7 mouse cellular contexts compared by ENCODE assay signal in the genomic region with DNA sequence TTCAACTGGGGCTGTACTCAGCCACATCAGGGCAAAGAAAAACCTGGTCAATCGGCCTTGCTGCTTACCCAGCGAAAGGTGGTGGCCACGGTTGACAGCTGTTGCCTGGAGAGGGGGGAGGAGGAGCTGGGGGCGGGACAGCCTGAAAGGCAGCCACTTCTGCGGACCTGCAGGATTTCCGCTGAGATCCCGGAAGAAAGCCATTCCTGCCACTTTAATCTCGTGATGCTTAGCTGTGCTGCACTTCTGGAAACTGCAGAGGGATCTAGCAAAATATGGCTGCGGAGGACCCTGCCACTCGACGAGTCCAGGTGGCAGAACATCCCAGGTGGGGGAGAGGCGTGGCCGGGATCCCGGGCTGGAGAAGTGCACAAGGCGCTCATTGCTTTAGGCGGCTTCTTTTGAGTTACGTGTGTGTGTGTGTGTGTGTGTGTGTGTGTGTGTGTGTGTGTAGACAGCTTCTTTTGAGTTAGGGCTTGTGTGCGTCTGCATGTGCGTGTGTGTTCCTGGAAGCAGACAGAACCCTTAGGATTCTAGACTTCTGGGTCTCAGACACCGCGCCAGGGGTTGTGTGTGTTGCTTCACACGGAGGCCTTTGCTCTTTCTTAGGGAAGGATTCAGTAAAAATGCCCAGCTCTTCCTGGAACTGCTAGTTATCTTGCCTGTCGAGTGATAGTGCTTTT. TPM values are rescaled to one million over a fixed set of nuclear protein-coding genes. Genes with fewer than 3 reads are reported as not detected.
DNase-seq lines count a peak whose midpoint lies in the region; ATAC-seq and TF ChIP-seq lines count a peak whose summit lies in the region.

No protein-coding gene starts in this region.

- WGBS in embryonic facial prominence, embryonic 10.5 days: 7% methylated on average over 23 of the region's 23 CpGs
- WGBS in intestine, postnatal 0 days: 1% methylated on average over 23 of the region's 23 CpGs
- WGBS in limb, embryonic 11.5 days: 5% methylated on average over 23 of the region's 23 CpGs
- WGBS in midbrain, embryonic 13.5 days: 6% methylated on average over 23 of the region's 23 CpGs
- 1% methylated on average over 23 of the region's 23 CpGs for WGBS in small intestine, adult 2 months

- no peak for TF ChIP-seq CTCF in intestine, postnatal 0 days (IDR thresholded peaks at IDR 0.05; ENCODE audit: low read depth)
- no peak for TF ChIP-seq CTCF in small intestine, adult 2 months (IDR thresholded peaks at IDR 0.05; ENCODE audit: extremely low read depth, insufficient read length, insufficient replicate concordance, low read depth, low read length)

- no peaks in the 10 kb centered on the region for H3K27me3 ChIP-seq in embryonic facial prominence, embryonic 10.5 days (replicated peaks; ENCODE audit: low read depth, poor library complexity, severe bottlenecking)
- H3K27me3 ChIP-seq in intestine, postnatal 0 days (replicated peaks; ENCODE audit: control insufficient read depth, insufficient read depth, low read length): no peaks in the 10 kb centered on the region
- H3K27me3 ChIP-seq in limb, embryonic 11.5 days (ENCODE audit: control insufficient read depth, insufficient read depth, low read length): no peaks in the 10 kb centered on the region
- no peaks in the 10 kb centered on the region for H3K27me3 ChIP-seq in midbrain, embryonic 13.5 days
- H3K27me3 ChIP-seq in small intestine, adult 2 months (ENCODE audit: control insufficient read depth, insufficient read depth, low read length): no peaks in the 10 kb centered on the region

- H3K9me3 ChIP-seq in embryonic facial prominence, embryonic 10.5 days: no peaks in the 10 kb centered on the region
- H3K9me3 ChIP-seq in intestine, postnatal 0 days (ENCODE audit: control insufficient read depth): no peaks in the 10 kb centered on the region
- no peaks in the 10 kb centered on the region for H3K9me3 ChIP-seq in limb, embryonic 11.5 days (ENCODE audit: control insufficient read depth, low read length)
- no peaks in the 10 kb centered on the region for H3K9me3 ChIP-seq in midbrain, embryonic 13.5 days

- H3K4me3 ChIP-seq in embryonic facial prominence, embryonic 10.5 days: peak overlapping the region; percentile 73
- peak overlapping the region; percentile 65 for H3K4me3 ChIP-seq in intestine, postnatal 0 days (ENCODE audit: low read depth, low read length)
- H3K4me3 ChIP-seq in limb, embryonic 11.5 days (ENCODE audit: low read depth, low read length): peak overlapping the region; percentile 50
- H3K4me3 ChIP-seq in midbrain, embryonic 13.5 days (replicated peaks): peak overlapping the region; percentile 51
- peak overlapping the region; percentile 82 for H3K4me3 ChIP-seq in small intestine, adult 2 months (ENCODE audit: low read depth, low read length)

- DNase-seq in adrenal gland, adult 8-10 months: peak; percentile 58
- DNase-seq in embryonic facial prominence, embryonic 10.5 days (ENCODE audit: low spot score): peak; percentile 75
- peak; percentile 13 for DNase-seq in gonadal fat pad, adult 2 months (ENCODE audit: low read depth)
- peak; percentile 63 for DNase-seq in limb, embryonic 11.5 days (ENCODE audit: low spot score)

- TF ChIP-seq POLR2A in small intestine, adult 2 months (IDR thresholded peaks at IDR 0.05; ENCODE audit: low read depth, low read length): no peak

- H3K9ac ChIP-seq in intestine, postnatal 0 days (ENCODE audit: low read depth, low read length): peak overlapping the region; percentile 47
- H3K9ac ChIP-seq in limb, embryonic 11.5 days (ENCODE audit: low read length): peak overlapping the region; percentile 63
- peak overlapping the region; percentile 72 for H3K9ac ChIP-seq in midbrain, embryonic 13.5 days (replicated peaks)

- peak overlapping the region; percentile 83 for H3K27ac ChIP-seq in embryonic facial prominence, embryonic 10.5 days (replicated peaks)
- peak overlapping the region; percentile 66 for H3K27ac ChIP-seq in intestine, postnatal 0 days (ENCODE audit: low read depth, low read length)
- H3K27ac ChIP-seq in limb, embryonic 11.5 days (replicated peaks; ENCODE audit: low read depth, low read length): no peak overlapping the region
- H3K27ac ChIP-seq in midbrain, embryonic 13.5 days: 0 out of 2 replicates have a peak overlapping the region, but pooled peaks have one; percentile 5
- H3K27ac ChIP-seq in small intestine, adult 2 months (ENCODE audit: insufficient read depth, low read depth, low read length): no peak overlapping the region

- H3K4me1 ChIP-seq in embryonic facial prominence, embryonic 10.5 days: peaks cover 14% of the 10 kb centered on the region
- H3K4me1 ChIP-seq in intestine, postnatal 0 days (replicated peaks; ENCODE audit: control insufficient read depth, insufficient read depth, low read length): no peaks in the 10 kb centered on the region
- H3K4me1 ChIP-seq in limb, embryonic 11.5 days (ENCODE audit: control insufficient read depth, insufficient read depth, low read length): 0 out of 2 replicates have a peak, but pooled peaks cover 3% of the 10 kb centered on the region
- H3K4me1 ChIP-seq in midbrain, embryonic 13.5 days (replicated peaks): peaks cover 18% of the 10 kb centered on the region
- H3K4me1 ChIP-seq in small intestine, adult 2 months (ENCODE audit: control insufficient read depth, insufficient read depth, insufficient read length, low read length): 0 out of 2 replicates have a peak, but pooled peaks cover 3% of the 10 kb centered on the region

- ATAC-seq in intestine, postnatal 0 days: peak; percentile 96
- peak; percentile 75 for ATAC-seq in limb, embryonic 11.5 days (ENCODE audit: insufficient number of reproducible peaks, low FRiP score, low TSS enrichment, low read depth)
- peak; percentile 86 for ATAC-seq in midbrain, embryonic 13.5 days

- H3K36me3 ChIP-seq in embryonic facial prominence, embryonic 10.5 days (replicated peaks): no peaks in the 10 kb centered on the region
- H3K36me3 ChIP-seq in intestine, postnatal 0 days (ENCODE audit: control insufficient read depth, insufficient read depth): no peaks in the 10 kb centered on the region
- H3K36me3 ChIP-seq in limb, embryonic 11.5 days (ENCODE audit: control insufficient read depth, insufficient read depth, low read length): no peaks in the 10 kb centered on the region
- H3K36me3 ChIP-seq in midbrain, embryonic 13.5 days: no peaks in the 10 kb centered on the region
- peaks cover 5% of the 10 kb centered on the region for H3K36me3 ChIP-seq in small intestine, adult 2 months (ENCODE audit: control insufficient read depth, insufficient read depth, low read length)

- peak overlapping the region; percentile 62 for H3K4me2 ChIP-seq in intestine, postnatal 0 days (replicated peaks; ENCODE audit: low read depth)
- peak overlapping the region; percentile 69 for H3K4me2 ChIP-seq in limb, embryonic 11.5 days (ENCODE audit: low read depth, severe bottlenecking)
- H3K4me2 ChIP-seq in midbrain, embryonic 13.5 days (replicated peaks): peak overlapping the region; percentile 73

RNA-seq across cellular contexts. Expression of a gene that starts 7.3 kb away (rescaled TPM):
- 100 to 1,000 TPM; 151 to 184 (median 163) TPM for total RNA-seq in adrenal gland, adult 8-10 months (2022)
- 94.9 and 98.3 TPM in 2 replicates for polyA plus RNA-seq in embryonic facial prominence, embryonic 10.5 days (2016; fragmentation: Nextera tagmentation; extraction: Ambion mirVana)
- 14.8 and 16.4 TPM in 2 replicates for polyA plus RNA-seq in gonadal fat pad, adult 2 months (2012; rRNA removed)
- 28.7 and 29.8 TPM in 2 replicates for polyA plus RNA-seq in intestine, postnatal 0 days (2015; fragmentation: Nextera tagmentation; extraction: Ambion mirVana)
- polyA plus RNA-seq in limb, embryonic 11.5 days (2014; fragmentation: Nextera tagmentation; extraction: Ambion mirVana): 106 and 111 TPM in 2 replicates
- 71.5 and 73.7 TPM in 2 replicates for polyA plus RNA-seq in midbrain, embryonic 13.5 days (2015; fragmentation: Nextera tagmentation; extraction: Ambion mirVana)
- polyA plus RNA-seq in small intestine, adult 2 months (2012; rRNA removed): 0.70 and 1.3 TPM in 2 replicates

RNA-seq across cellular contexts. Expression of a gene that starts 7.3 kb away (rescaled TPM):
- 100 to 1,000 TPM in 1 of 4 experiments, 10 to 100 TPM in 3; 82.6 to 106 (median 91.1) TPM for total RNA-seq in adrenal gland, adult 8-10 months (2022)
- 36.7 and 37.3 TPM in 2 replicates for polyA plus RNA-seq in embryonic facial prominence, embryonic 10.5 days (2016; fragmentation: Nextera tagmentation; extraction: Ambion mirVana)
- polyA plus RNA-seq in gonadal fat pad, adult 2 months (2012; rRNA removed): 29.7 and 30.2 TPM in 2 replicates
- polyA plus RNA-seq in intestine, postnatal 0 days (2015; fragmentation: Nextera tagmentation; extraction: Ambion mirVana): 84.1 and 85.3 TPM in 2 replicates
- 35.4 and 38.7 TPM in 2 replicates for polyA plus RNA-seq in limb, embryonic 11.5 days (2014; fragmentation: Nextera tagmentation; extraction: Ambion mirVana)
- 28.6 and 32.8 TPM in 2 replicates for polyA plus RNA-seq in midbrain, embryonic 13.5 days (2015; fragmentation: Nextera tagmentation; extraction: Ambion mirVana)
- polyA plus RNA-seq in small intestine, adult 2 months (2012; rRNA removed): 5.9 and 13.7 TPM in 2 replicates

Comparison
In these comparisons a context has a peak if more than half of its experiments do, and no peak if none do; other contexts are left out.
1. DNase-seq: peak in every context shown above with its lines; median percentile 75 in embryonic facial prominence, embryonic 10.5 days; 63 in limb, embryonic 11.5 days; 58 in adrenal gland, adult 8-10 months; 13 in gonadal fat pad, adult 2 months.
2. H3K27ac ChIP-seq: peak in embryonic facial prominence, embryonic 10.5 days (single experiment), intestine, postnatal 0 days (single experiment) and midbrain, embryonic 13.5 days (single experiment); none in limb, embryonic 11.5 days (single experiment) and small intestine, adult 2 months (single experiment).
3. Peak in every context shown above with its lines, with median percentiles within 50 percentile points of each other: H3K4me3 ChIP-seq, ATAC-seq, H3K4me2 ChIP-seq and H3K9ac ChIP-seq.